Mouse (Mus musculus) ovary, postnatal 36 days (tissue): ENCODE measurements at regions not wholly inside any gene's neighbourhood (a gene's known extent, or its start where the extent isn't known, plus 50 kb on each side); places are given as distances from the start of the nearest gene placed in this dataset.
"Not testable (repeated sequence)": the region's sequence is repeated elsewhere in the genome, so short reads cannot be mapped to it uniquely, and the experiment has no call there.

Experiments used
- DNase-seq: peaks from one replicate; pipeline ENCODE4 v3.0.0; 2022; ENCODE audit warnings: low spot score, mixed read lengths

DNA sequence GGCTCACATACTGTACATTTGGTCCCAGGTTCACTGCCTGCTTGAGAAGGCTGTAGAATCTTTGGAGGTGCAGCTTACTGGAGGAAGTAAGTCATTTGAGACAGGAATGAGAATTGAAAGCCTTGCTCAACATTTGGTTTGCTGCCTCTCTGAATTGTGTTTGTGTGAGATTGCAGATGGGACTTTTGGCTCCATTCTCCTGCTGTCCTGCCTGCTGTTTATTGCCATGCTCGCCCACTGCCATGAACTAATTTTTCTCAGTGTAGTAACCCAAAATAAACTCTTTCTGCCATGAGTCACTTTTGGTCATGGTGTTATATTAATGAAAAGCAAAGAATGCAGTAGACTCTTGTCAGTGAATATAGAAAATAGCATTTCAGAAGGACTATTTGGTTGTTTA, 368.1 kb downstream of the Gm8797 start:
- DNase-seq: no peak

DNA sequence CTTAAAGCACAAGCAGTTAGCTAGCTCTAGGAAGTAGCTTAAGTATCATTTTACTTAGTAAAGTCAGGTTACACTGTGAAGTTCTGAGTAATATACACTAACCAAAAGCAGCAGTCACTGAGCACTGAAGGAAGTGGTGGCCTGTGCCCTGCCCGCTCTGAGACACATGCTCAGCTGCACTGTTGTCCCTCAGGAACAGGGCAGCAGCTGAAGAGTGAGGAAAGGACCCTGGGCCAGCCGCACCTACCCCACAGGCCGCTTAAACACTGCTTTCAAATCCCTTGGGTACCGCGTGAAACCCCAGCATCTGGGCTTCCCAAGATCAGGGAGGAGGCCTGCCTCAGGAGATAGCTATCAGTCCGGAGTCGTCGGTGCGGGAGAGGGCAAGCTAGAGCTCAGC, 385.1 kb downstream of the Gm8797 start:
- not testable (repeated sequence) for DNase-seq

DNA sequence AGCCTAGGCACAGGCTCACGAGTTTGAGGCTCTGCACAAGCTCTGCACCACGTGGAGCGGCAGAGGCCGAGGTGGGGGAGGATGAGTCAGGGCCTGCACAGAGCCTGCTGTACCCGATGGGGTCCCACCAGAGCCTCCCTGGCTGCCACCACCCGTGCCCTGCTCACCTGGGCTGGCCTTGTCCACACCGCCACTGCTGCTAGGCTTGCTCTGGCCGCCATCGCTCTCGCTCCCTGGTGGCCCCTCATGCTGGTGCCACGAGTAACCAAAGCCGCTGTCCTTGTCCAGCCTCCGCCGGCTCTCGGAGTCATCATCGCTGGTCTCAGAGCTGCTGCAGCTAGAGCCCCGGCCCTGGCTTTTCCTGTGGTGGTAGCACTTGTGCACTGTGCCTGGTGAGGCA, 386.8 kb downstream of the Gm8797 start:
- no peak for DNase-seq

DNA sequence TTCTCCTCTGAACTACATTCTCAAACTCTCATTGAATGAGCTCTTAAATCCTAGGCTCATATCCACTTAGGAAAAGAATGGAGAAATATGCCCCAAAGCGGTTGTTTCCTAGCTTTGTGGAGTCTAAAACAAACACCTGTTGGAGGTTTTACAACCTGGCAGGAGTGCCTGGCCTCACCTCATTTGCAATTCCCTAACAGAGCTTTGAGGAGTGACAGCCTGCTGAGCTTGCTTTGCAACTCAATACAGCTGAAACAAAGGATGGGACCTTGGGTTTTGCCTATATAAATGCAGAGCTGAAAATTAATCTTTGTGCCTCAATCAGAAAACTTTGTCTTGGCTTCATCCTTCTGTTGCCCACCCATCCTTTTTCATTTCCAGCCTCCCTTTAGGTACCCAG, 423.2 kb downstream of the Gm8797 start:
- DNase-seq: no peak

DNA sequence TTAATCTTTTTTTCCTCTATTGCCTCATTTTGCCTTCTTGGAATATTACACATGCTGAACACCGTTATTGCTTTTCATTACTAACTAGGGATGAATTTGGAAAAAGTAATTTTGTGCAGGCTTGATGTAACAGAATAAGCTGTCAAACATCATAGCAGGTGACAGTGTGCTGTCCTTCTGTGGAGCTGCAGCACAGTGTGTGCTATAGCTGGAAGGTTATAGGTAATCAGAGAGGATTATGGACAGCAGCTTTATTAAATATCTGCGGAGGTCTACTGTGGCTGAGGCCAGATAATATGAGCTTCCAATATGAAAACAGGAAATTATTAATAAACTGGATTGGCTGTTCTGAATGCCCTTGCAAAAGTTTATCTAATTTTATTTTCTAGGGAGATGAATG, 431.9 kb downstream of the Gm8797 start:
- no peak for DNase-seq

DNA sequence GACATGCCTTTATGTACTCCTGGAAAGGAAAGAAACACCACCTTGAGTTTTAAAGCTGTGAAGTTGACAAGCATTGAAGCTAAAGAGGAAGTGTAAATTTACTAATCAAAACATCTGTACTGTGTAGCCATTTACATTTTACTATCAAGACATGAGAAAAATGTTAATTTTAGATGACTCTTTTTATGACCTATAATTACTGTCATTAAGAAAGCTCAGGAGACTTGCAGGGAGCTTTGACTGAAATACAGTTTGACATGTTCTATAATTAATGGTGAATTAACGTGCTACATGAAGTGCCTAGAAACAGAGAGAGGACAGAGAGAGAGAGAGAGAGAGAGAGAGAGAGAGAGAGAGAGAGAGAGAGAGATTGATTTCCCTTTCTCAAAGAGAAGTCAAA, 432.8 kb downstream of the Gm8797 start:
- DNase-seq: no peak

DNA sequence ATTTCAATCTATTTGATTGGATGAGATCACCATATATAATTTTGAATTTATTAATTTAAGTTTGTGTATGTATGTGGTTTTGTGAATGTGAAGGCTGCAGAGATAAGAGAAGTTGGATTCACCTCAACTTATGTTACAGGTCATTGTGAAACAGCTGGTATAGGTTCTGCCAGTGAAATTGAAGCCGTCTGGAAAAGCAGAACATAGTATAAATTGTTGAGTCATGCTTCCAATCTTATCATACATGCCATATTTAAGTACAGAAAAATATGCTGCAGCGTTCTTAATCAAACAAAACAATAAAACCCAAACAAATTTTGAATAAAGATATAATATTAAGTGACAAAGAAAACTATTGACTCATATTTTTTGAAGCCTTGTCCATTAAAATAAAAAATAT, 415.6 kb downstream of the 1700008P02Rik start:
- DNase-seq: no peak

DNA sequence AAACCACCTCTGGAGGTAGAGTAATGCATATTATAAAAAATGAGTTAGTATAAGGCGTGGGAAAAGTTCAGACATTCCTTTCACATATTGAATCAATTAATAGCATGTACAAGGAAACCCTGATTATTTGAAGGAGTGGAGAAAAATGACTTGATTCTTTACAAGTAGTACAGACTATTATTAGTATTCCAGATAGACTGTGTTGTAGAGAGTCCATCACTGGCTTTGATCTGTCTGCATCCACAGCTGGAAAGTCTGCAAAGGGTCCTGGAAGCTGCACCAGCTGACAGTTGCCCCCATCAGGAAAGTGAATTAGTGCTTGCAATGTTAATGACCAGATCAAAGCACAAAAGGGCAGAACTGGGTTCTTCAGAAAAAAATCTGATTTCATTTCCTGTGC, 391.6 kb downstream of the 1700008P02Rik start:
- no peak for DNase-seq
